Mouse (Mus musculus) kidney, postnatal 10 days (tissue): ENCODE measurements around the gene Rangap1.
"Not testable (repeated sequence)": the region's sequence is repeated elsewhere in the genome, so short reads cannot be mapped to it uniquely, and the experiment has no call there.

Experiments
- DNase-seq: peaks from one replicate; pipeline ENCODE4 v3.0.0; 2021; ENCODE audit warnings: mixed read lengths

Gene Rangap1

DNA sequence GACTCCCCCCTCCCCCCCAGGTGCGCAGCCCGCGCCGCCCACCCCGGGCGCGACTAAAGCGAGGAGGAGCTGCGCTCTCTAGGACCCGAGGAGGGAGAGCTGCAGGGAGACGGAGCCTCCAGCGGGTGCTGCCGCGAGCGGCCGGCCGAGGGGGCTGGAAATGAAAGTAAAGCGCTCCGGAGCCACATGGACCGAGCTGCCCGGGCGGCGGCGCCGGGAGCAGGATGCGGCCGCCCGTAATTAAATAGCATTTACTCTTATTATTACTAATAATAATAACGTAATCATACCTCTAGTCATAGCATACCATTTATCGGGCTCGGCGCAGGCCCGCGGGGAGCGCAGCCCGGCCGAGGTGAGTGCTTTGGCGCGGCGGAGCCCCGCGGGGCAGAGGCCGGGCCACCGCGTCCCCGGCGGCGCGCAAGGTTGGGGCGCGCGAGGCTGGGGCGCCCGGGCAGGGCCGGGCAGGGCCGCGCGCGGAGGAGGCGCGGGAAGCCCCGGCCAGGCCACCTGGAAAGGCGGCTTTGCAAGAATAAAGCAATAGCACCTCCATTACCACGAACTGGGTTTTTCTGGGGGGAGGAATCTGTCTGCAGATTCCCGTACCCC is at the start of gene Rangap1, which contains the start of gene Zc3h7b:
Rangap1 (minus strand) TSS at position 539 of the 609 bp plus-strand sequence.
Zc3h7b (plus strand) TSS at position 66 of the 609 bp plus-strand sequence.
- DNase-seq = peak; percentile 88

DNA sequence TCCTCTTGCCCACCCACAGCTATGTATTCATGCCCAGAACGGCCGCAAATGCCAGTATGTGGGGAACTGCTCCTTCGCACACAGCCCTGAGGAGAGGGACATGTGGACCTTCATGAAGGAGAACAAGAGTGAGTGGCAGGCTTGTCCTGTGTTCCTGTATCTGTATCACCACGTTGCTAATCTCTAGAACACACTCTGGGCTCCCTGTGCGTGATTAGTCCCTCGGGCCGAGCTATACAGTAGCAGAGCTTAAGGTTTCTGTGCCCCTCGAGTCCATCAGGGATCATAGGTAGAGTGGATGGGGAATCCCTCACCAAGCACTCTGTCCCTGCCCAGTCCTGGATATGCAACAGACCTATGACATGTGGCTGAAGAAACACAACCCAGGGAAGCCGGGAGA is 47.1 kb upstream of the Rangap1 start:
- DNase-seq = no peak

DNA sequence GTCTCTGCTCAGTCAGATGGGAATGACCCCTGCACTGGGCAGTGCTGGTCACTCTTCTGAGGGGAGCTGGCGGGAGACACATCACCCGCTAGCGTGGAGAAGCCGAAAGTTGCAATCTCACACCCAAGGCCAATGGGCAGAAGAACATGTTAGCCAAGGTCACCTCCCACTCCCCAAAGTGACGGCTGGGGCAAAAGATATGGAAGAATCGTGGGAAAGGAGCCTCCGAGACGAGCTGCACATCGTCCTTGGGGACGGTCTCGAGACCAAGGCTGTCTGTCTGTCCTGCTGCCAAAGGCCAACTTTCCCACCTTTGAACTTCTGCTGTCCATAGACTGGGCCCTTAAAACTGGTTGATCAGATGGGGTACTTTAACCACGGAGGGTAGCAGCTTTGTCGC is 42.2 kb upstream of the Rangap1 start:
- DNase-seq = no peak

DNA sequence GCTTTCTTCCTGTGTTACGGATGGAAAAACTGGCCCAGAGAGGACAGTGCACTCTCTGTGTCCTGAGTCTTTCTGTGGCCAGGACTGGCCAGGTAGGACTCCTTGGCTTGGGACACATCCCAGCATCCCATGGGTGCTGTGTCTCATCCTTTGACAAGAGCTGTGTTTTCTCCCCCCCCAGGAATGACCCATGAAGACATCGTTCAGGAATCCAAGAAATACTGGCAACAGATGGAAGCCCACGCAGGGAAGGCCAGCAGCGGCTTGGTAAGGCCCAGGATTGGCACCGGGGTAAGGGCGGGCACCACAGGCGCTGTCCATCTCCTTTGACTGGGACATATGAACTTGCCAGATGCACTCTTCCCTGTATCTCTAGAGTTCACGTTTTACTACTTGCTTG is 40.4 kb upstream of the Rangap1 start:
- DNase-seq = no peak

DNA sequence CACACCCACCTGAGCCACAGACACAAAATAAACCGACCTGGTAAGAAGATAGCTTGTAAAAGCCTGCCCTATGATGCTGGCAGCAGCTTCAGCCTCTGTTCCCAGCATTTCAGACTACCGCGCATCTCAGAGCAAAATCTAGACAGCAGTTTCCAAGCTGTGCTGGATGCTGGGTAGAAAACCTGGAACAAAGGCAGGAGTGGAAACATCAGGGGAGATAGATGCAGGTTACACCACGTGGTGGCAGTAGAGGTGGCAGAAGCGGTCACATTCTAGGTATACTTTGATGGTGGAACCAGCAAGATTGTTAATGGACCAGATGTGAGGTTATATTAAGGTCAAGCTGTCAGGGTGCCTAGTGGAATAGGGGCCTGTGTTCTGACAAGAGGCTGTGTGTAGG is 39.4 kb upstream of the Rangap1 start:
- peak; percentile 56 for DNase-seq

DNA sequence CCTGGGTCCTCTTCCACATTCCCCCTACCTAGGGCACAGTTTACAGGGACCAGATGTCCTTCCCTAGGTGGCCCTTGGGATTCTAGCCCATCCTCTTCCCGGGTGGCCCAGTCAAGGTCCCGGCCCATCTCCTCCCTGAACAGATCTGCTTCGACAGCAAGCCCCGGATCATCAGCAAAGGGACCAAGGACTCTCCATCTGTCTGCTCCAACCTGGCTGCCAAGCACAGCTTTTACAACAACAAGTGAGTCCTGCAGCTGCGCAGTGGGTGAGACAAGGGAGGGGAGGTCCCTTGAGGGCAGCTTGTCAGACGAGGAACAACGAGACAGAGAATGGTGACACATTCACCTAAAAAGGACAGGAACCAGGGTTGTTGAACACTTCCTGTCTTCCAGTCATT is 36.5 kb upstream of the Rangap1 start:
- no peak for DNase-seq

DNA sequence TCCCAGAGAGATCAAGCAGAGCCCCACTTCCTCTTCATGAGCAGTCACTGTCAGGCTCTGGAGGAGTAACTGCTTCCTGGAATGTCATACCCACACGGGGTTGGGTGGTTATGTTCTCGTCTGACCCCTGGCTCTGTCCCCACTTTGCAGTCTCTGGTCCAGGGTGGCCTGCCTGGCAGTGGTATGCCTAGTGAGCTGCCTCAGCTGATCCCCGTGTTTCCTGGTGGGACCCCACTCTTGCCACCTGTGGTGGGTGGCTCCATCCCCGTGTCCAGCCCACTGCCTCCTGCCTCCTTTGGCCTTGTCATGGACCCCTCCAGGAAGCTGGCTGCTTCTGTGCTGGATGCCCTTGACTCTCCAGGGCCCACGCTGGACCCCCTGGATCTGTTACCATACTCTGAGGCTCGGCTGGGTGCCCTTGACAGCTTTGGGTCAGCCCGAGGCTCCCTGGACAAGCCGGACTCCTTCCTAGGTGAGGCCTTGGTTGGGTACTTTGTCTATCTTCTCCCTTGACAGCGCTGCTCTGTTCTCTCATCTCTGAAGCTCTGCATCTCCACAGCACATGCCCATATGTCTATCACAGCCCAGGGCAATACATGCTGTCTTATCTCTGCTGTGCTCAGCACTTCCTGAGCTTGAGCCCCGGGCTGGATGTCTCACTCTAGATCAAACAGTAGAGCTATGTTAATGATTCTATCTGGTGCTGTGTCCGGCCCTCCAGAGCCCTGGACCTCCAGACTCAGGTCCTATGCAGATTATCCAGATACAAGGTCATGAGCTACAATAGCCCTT is 31.5 kb upstream of the Rangap1 start:
- no peak for DNase-seq

DNA sequence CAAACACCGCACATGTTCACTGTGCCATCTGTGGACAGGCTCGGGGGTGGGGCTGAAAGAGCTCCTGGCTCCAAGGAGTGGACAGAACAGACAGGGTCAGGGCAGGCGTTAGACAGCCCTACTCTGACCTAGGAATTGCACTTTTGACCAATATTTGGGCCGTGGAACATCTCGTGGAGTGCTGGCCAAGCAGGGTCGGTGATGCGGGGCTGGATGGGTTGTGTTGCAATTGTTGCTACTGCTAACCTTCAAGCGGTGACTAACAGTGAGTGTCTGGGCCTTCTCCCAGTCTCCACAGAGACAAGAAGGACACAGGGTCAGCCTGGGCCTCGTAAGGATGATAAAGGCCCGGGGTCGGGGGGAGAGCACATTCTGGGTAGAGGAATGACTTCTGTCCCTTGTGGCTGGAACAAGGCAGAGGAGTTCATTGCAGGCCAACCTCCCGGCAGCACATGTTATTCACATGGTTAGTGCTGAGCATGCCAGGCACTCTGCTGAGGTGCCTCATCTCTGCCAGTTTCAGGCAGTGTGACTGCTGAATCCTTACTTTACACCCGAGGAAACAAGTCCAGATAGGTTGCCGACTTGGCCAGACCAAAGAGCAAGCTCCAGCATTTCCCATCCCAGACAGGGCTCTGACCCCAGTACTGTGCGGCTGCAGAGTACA is 29.3 kb upstream of the Rangap1 start:
- peak; percentile 60 for DNase-seq

DNA sequence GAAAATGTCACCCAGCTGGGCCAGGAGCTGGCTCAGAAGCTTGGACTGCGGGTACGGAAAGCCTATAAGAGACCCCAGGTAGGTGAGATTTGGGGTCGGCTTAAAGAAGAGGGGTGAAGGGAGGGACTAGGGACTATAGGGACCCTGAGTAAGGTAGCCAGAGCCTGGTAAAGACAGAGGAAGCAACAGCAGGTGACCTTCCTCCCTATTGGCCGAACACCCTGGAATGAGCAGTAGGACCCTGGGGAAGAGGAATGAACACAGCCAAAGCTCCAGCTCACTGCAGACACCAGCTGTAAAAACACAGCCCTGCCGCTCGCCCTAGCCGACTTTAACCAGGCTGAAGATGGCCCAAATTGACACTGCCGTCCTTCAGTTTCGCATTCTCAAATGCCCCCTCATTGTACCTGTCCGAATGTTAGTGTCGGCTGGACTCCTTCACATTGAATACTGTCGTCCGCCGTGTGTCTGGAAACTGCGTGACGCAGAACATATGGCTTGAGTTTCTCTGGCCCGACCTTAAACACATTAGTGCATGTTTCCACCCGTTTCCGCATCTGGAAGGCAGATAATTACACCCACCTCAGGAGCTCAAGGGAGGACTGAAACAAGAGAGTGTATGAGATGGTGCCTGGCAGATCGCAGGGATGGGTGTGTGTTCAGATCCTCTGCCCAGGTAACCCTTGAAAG is 27.2 kb upstream of the Rangap1 start:
- DNase-seq = peak; percentile 42

DNA sequence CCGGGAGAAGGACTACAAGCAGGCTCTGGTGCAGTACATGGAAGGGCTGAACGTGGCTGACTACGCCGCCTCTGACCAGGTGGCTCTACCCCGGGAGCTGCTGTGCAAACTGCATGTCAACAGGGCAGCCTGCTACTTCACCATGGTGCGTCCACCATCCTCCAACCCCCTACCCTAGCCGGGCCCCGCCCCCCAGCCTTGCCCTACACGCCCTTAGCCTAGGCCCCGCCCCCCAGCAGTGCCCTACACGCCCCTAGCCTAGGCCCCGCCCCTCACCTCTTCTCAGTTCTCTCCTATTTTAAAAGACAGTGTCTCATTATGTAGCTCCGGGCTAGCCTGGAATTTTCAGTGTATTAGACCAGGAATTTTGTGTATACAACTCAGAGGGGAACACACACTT is 23.7 kb upstream of the Rangap1 start:
- peak; percentile 22 for DNase-seq

DNA sequence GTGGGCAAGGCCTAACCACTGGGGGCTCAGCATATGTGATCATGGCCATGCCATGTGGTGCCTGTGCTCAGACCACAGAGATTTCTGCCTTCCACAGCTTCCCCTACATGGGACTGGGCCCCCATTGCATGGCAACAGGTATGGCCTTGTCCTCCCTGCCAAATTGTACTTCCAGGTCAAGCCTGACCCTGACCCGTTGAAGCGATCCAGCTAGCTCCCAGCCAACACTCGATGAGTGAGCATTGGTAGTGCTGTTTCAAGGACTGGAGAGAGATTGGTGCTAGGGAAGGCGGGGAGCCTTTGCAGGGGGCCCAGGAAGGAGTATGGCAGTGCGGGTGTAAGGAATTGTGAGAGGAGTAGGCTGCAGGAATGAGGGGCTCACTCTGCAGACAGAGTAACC is 21.1 kb upstream of the Rangap1 start:
- DNase-seq = no peak

DNA sequence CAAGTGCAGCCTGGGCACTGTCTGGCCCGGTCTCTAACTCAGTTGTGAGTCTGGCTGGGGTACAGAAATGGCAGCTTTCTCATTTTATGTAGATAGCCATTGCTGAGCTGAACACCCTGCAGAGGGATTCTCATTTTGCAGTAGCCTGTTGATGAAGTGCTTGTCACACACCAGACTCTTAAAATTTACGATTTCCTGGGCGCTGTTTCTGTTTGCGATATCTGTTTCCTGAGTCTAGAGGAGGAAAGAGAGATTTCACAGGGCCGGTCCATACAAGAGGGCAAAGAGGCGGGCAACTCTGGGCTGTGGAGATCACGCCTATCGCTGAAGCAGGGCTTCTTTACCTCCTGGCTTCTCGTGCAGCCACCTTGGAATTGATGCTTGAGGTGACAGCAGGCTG is 20.3 kb upstream of the Rangap1 start:
- DNase-seq = no peak

DNA sequence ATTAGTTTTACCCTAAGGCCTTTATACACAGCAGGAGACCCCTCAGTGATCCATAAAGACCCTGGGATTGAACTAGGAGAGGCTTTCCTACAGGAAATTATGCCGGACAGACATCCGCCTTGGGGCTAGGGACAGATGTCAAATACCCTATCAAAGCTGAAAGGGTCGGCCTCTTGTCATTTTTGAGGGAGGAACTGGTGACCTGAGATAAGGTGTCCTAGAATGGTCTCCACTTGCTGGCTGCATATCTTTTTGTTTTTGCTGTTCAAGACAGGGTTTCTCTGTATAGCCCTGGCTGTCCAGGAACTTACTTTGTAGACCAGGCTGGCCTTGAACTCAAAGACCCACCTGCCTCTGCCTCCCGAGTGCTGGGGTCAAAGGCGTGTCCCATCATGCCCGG is 19.2 kb upstream of the Rangap1 start:
- no peak for DNase-seq

DNA sequence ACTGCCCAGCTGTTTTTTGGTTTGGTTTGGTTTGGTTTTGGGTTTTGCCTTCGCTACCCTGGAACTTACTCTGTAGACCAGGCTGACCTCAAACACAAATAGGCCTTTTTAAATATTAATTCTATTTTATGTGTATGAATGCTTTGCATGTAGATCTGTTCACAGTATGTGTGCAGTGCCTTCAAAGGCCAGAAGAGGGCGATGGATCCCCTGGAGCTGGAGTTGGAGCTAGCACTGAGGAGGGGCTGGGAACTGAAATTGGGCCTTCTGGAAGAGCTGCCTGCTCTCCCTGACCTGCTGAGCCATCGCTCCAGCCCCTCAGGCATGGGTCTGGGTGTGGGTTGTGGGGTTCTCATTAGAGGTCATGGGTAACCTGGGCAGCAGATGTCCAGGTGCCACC is 16.6 kb upstream of the Rangap1 start:
- no peak for DNase-seq

DNA sequence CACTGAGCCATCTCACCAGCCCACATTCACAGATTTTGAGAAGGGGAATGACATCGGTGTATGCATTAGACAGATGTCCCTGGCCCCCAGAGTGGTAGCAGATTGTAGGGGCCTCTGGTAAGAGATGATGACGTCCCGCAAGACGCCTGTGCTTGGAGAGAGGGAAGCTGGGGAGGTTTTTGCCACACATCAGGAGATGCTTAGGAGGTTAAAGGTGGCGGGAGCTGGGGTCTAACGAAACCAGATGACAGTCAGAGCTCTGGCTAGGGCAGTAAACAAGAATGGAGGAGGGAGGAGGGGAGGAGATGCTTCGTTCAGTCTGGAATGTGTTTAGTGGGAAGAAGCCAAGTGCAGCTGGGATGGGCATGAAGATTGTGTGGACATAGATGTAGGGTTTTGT is 16.1 kb upstream of the Rangap1 start:
- no peak for DNase-seq

DNA sequence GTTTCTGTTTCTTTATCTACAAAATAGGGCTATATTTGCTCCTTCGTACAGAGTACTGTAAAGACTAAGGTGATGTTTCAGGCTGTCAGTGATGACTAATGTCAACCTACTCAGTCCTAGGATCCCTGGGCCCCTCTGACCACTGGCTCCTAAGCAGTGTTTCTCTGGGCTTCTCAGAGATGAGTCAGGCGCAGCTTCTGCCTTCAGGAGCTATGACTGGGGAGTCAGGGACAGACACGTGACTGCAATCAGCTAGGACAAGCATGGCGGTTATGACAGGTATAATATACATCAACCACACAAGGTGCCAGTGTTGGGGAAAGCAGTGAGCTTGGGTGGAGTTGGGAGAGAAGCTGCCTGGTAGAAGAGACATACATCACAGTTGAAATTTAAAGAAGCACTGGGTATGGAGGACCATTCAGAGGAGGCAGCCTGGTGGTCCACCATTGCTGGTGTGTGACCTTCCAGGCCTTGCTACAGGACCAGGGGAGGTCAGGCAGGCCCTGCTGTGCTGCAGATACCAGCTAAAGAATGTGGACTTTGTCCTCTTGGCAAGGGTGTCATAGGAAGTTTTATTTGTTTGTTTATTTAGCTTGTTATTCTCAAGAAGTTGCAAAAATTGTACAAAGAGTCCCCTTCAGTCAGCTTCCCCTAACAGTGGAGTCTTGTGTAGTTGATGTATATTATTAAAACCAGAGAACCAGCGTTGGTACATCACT is 15.2 kb upstream of the Rangap1 start:
- no peak for DNase-seq

DNA sequence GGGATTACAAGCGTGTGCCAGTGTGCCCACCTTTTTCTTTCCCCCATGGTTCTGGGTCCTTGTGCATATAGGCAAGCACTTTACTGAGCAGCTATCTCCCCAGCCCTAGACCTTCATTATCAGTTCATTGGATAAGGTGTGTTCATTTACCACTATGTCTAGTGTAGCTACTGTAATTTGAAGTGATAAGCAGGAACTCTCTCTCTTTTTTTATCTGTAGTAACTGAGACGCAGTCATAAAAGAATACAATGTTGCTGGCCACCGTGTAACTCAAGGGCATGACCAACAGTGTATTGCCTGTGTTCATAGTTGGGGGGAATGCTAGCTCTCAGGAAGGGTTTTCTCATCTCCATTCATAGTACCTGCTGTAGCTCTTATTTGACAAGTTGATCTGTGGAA is 14.2 kb upstream of the Rangap1 start:
- DNase-seq = no peak

DNA sequence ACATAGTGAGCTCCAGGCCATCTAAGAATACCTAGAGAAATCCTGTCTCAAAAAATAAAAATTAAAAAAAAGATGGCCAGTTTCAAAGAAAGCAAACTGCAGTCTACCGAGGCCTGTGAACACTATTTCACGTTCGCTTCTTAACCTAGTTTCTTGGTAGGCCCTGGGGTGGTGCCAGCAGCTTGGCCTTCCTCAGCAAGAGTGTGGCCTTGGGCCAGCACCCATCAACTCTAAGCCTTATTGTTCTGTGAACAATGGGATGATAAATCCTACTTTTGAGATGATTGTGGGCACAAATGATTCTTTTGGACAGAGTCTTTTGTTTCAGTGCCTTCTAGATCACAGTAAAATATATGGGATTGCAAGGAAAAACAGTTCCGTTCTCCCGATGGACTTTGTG is 13.4 kb upstream of the Rangap1 start:
- DNase-seq = peak; percentile 69

DNA sequence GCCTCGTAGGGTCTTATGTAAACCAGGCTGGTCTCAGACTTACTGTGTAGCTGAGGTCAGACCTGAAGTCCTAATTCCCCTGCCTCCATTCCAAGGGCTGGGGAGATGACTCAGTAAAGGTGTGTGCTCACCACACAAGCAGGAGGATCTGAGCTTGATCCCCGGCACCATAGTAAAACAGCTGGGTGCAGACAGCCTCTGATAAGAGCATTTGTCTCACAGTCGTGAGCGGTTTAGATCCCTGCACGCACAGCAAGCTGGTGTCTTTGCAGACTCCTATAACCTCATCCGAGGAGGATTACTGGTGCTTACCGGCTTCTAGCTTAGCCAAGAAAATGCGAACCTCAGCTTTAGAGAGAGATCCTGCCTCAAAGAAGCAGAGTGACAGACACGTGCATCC is 8.3 kb upstream of the Rangap1 start:
- no peak for DNase-seq

DNA sequence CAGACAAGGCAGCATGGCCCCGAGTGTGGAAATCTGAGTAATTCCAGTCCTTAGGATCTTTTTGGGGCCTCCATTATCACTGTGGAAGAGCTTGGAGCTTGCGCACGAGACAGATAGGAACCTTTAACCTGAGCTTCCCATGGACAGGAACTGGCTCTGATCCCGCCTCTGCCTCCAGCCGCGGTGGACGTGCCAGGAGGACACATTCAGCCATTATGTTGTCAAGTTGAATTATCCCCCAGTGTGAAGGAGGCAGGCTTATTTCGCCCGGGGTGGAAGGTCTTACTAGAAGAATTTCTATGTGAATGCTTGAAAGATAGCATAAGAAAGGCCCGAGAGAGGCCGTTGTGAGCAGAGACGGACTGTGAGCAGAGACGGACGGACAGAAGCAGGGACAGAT is 4.4 kb upstream of the Rangap1 start:
- DNase-seq = peak; percentile 85

DNA sequence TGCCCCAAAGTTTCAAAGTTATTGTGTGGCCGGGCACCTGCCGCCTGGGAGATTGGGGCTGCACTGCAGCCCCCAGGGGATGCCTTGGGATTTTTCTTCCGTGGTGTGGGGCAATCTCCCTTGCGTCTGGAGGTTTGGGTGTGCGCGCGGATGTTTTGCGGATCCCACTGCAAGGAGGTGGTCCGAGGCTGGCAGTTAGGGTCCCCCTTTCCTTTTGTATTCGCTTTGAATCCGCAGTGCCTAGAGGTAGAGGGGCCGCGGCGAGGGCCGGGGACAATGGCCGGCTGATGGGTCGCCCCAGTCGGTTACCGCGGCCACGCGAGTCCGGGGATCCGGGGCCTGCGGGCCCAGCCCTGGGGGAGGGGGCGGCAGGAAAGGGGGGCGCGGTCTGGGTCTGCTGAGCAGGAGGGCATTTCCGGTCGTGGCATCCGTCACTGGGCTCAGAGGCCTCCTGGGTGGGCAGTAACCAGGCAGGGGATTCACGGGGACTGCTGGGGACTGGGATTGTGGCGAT is 328 bp upstream of the Rangap1 start:
- peak; percentile 84 for DNase-seq

DNA sequence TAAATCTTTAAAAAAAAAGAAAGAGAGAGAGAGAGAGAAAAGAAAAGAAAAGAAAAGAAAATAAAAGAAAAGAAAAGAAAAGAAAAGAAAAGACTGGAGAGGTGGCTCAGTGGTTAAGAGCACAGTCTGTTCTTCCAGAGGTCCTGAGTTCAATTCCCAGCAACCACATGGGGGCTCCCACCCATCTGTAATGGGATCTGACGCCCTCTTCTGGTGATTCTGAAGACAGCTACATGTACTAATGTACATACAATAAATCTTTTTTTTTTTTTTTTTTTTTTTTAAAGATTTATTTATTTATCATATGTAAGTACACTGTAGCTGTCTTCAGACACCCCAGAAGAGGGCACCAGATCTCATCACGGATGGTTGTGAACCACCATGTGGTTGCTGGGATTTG is 3.0 kb downstream of the Rangap1 start:
- not testable (repeated sequence) for DNase-seq

DNA sequence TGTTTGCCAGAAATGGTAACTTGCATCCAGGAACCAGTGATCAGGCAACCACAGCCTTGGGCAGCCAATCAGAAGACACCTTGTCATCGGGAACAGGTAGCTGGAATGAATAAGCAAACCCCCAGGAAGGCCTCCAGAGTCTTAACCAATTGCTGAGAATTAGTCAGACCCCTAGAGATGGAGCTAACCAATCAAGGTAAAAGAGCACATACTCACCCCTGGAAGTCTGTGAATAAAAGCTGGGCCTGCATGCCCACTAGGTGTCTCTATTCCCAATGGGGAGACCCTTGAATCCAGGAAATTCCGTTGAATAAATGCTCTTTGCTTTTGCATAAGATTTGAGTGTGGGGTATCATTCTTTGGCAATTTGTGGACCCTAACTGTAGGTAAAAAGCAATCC is 5.4 kb downstream of the Rangap1 start:
- peak; percentile 56 for DNase-seq
